Mouse (Mus musculus): ENCODE results near the gene Rplp2.

DNA sequence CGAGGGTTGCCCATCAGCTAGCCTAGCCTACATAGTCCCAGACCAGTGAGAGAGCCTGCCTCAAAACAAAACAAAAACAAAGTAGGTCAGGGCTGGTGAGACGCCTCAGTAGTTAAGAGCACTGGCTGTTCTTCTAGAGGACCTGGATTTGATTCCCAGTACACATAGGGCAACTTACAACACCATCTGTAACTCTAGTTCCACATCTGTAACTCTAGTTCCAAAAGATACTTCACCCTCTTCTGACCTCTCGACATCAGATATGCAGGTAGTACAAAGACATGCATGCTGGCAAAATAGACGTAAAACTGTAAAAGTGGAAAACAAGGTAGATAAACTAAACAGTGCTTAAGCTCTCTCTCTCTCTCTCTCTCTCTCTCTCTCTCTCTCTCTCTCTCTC is 23.4 kb upstream of the Rplp2 start:
- TF ChIP-seq CTCF (conservative IDR thresholded peaks at IDR 0.05; ENCODE audit: insufficient read depth, insufficient read length, low read depth, low read length) = no peak
- TF ChIP-seq POLR2A (IDR thresholded peaks at IDR 0.05; ENCODE audit: low read depth, low read length) = no peak
